Mouse (Mus musculus): Measurements from ENCODE around the gene Slc25a10. TPM values are rescaled to one million over a fixed set of nuclear protein-coding genes. Genes with fewer than 3 reads are reported as not detected.
A peak's percentile ranks its signal among the peaks of the same experiment; 100 is the strongest.

The Slc25a10 gene
- 47.3 and 53.6 TPM in 2 replicates for polyA plus RNA-seq (2015; fragmentation: Nextera tagmentation; extraction: Ambion mirVana)

GRCm38 (mm10) chr11:120491317-120492023 lies at the start of gene Slc25a10:
TSS of gene Slc25a10 (plus strand) at chr11:120491840.
- Histone ChIP-seq H3K9ac (peak within 1 kb of the TSS; percentile 80), H3K27ac (replicated peaks) (peak within 1 kb of the TSS; percentile 85), H3K36me3 (peaks cover 44% of the 10 kb centered on the region), H3K9me3 (replicated peaks) (no peaks in the 10 kb centered on the region), H3K4me3 (replicated peaks) (peak within 1 kb of the TSS; percentile 95), H3K27me3 (no peaks in the 10 kb centered on the region), H3K4me1 (peaks cover 37% of the 10 kb centered on the region), H3K4me2 (replicated peaks) (peak within 1 kb of the TSS; percentile 96)
- peak; percentile 86 for ATAC-seq (ENCODE audit: insufficient number of reproducible peaks, low FRiP score, low TSS enrichment, low read depth)
- WGBS = under 1% methylated on average over 35 of the region's 35 CpGs

GRCm38 (mm10) chr11:120442344-120442743 lies 49.3 kb upstream of the Slc25a10 start, which contains the start of gene Tspan10:
TSS of gene Tspan10 (plus strand) at chr11:120442644.
- no peak within 1 kb of the TSS for H3K9ac ChIP-seq
- 86% methylated on average over 3 of the region's 3 CpGs for WGBS
- no peak for ATAC-seq (ENCODE audit: insufficient number of reproducible peaks, low FRiP score, low TSS enrichment, low read depth)
- no peak within 1 kb of the TSS for H3K4me2 ChIP-seq (replicated peaks)
- H3K27ac ChIP-seq (replicated peaks) = no peak within 1 kb of the TSS
- no peaks in the 10 kb centered on the region for H3K27me3 ChIP-seq
- H3K4me1 ChIP-seq = no peaks in the 10 kb centered on the region
- H3K9me3 ChIP-seq (replicated peaks) = no peaks in the 10 kb centered on the region
- no peaks in the 10 kb centered on the region for H3K36me3 ChIP-seq
- H3K4me3 ChIP-seq (replicated peaks) = no peak within 1 kb of the TSS

GRCm38 (mm10) chr11:120442765-120443280 lies 48.8 kb upstream of the Slc25a10 start:
- Histone ChIP-seq H3K4me3 (replicated peaks) (no peak overlapping the region), H3K9me3 (replicated peaks) (no peaks in the 10 kb centered on the region), H3K4me2 (replicated peaks) (no peak overlapping the region), H3K27ac (replicated peaks) (no peak overlapping the region), H3K4me1 (no peaks in the 10 kb centered on the region), H3K9ac (no peak overlapping the region), H3K36me3 (no peaks in the 10 kb centered on the region), H3K27me3 (no peaks in the 10 kb centered on the region)
- WGBS = 82% methylated on average over 3 of the region's 3 CpGs
- ATAC-seq (ENCODE audit: insufficient number of reproducible peaks, low FRiP score, low TSS enrichment, low read depth) = no peak

- H3K4me1 ChIP-seq = no peaks in the 10 kb centered on the region
- no peak overlapping the region for H3K9ac ChIP-seq
- no peak overlapping the region for H3K4me2 ChIP-seq (replicated peaks)
- ATAC-seq (ENCODE audit: insufficient number of reproducible peaks, low FRiP score, low TSS enrichment, low read depth) = no peak
- H3K4me3 ChIP-seq (replicated peaks) = no peak overlapping the region
- H3K27me3 ChIP-seq = no peaks in the 10 kb centered on the region
- no peaks in the 10 kb centered on the region for H3K36me3 ChIP-seq
- H3K27ac ChIP-seq (replicated peaks) = no peak overlapping the region
- no peaks in the 10 kb centered on the region for H3K9me3 ChIP-seq (replicated peaks)
- WGBS = 61% methylated on average over 6 of the region's 6 CpGs
These were observed 47.5 kb upstream of the Slc25a10 start for GRCm38 (mm10) chr11:120444106-120444505.

- ATAC-seq (ENCODE audit: insufficient number of reproducible peaks, low FRiP score, low TSS enrichment, low read depth) = no peak
- no peaks in the 10 kb centered on the region for H3K4me1 ChIP-seq
- no peak overlapping the region for H3K27ac ChIP-seq (replicated peaks)
- 75% methylated on average over 3 of the region's 3 CpGs for WGBS
- H3K36me3 ChIP-seq = no peaks in the 10 kb centered on the region
- H3K4me3 ChIP-seq (replicated peaks) = no peak overlapping the region
- H3K27me3 ChIP-seq = no peaks in the 10 kb centered on the region
- no peaks in the 10 kb centered on the region for H3K9me3 ChIP-seq (replicated peaks)
- no peak overlapping the region for H3K4me2 ChIP-seq (replicated peaks)
- no peak overlapping the region for H3K9ac ChIP-seq
These were observed 46.2 kb upstream of the Slc25a10 start for GRCm38 (mm10) chr11:120445475-120445874.

- no peaks in the 10 kb centered on the region for H3K36me3 ChIP-seq
- no peaks in the 10 kb centered on the region for H3K9me3 ChIP-seq (replicated peaks)
- 61% methylated on average over 7 of the region's 7 CpGs for WGBS
- ATAC-seq (ENCODE audit: insufficient number of reproducible peaks, low FRiP score, low TSS enrichment, low read depth) = no peak
- no peaks in the 10 kb centered on the region for H3K4me1 ChIP-seq
- no peak overlapping the region for H3K9ac ChIP-seq
- no peak overlapping the region for H3K27ac ChIP-seq (replicated peaks)
- H3K4me2 ChIP-seq (replicated peaks) = no peak overlapping the region
- no peaks in the 10 kb centered on the region for H3K27me3 ChIP-seq
- no peak overlapping the region for H3K4me3 ChIP-seq (replicated peaks)
These were observed 44.5 kb upstream of the Slc25a10 start for GRCm38 (mm10) chr11:120447179-120447578.

- H3K27ac ChIP-seq (replicated peaks) = no peak overlapping the region
- H3K4me1 ChIP-seq = peaks cover 11% of the 10 kb centered on the region; the same call in 1 of the 2 replicates
- no peak overlapping the region for H3K9ac ChIP-seq
- no peaks in the 10 kb centered on the region for H3K27me3 ChIP-seq
- WGBS = 71% methylated on average over 3 of the region's 3 CpGs
- no peaks in the 10 kb centered on the region for H3K9me3 ChIP-seq (replicated peaks)
- ATAC-seq (ENCODE audit: insufficient number of reproducible peaks, low FRiP score, low TSS enrichment, low read depth) = no peak
- H3K36me3 ChIP-seq = 0 out of 2 replicates have a peak, but pooled peaks cover 4% of the 10 kb centered on the region
- no peak overlapping the region for H3K4me2 ChIP-seq (replicated peaks)
- H3K4me3 ChIP-seq (replicated peaks) = no peak overlapping the region
These were observed 39.4 kb upstream of the Slc25a10 start for GRCm38 (mm10) chr11:120452246-120452645.

GRCm38 (mm10) chr11:120453306-120453705 lies 38.3 kb upstream of the Slc25a10 start, which contains the start of gene Pde6g:
TSS of gene Pde6g (minus strand) at chr11:120453500.
- H3K4me1 ChIP-seq = peaks cover 12% of the 10 kb centered on the region; the same call in 1 of the 2 replicates
- no peaks in the 10 kb centered on the region for H3K27me3 ChIP-seq
- WGBS = 90% methylated on average over 4 of the region's 4 CpGs
- ATAC-seq (ENCODE audit: insufficient number of reproducible peaks, low FRiP score, low TSS enrichment, low read depth) = no peak
- no peak within 1 kb of the TSS for H3K4me2 ChIP-seq (replicated peaks)
- H3K36me3 ChIP-seq = 0 out of 2 replicates have a peak, but pooled peaks cover 4% of the 10 kb centered on the region
- H3K9ac ChIP-seq = no peak within 1 kb of the TSS
- H3K9me3 ChIP-seq (replicated peaks) = no peaks in the 10 kb centered on the region
- no peak within 1 kb of the TSS for H3K4me3 ChIP-seq (replicated peaks)
- no peak within 1 kb of the TSS for H3K27ac ChIP-seq (replicated peaks)

- Histone ChIP-seq H3K27me3 (no peaks in the 10 kb centered on the region), H3K27ac (replicated peaks) (no peak overlapping the region), H3K36me3 (peaks cover 10% of the 10 kb centered on the region), H3K4me2 (replicated peaks) (no peak overlapping the region), H3K9ac (no peak overlapping the region), H3K4me1 (peaks cover 24% of the 10 kb centered on the region), H3K9me3 (replicated peaks) (no peaks in the 10 kb centered on the region), H3K4me3 (replicated peaks) (no peak overlapping the region)
- WGBS = 89% methylated on average over 4 of the region's 4 CpGs
- no peak for ATAC-seq (ENCODE audit: insufficient number of reproducible peaks, low FRiP score, low TSS enrichment, low read depth)
These were observed 36.7 kb upstream of the Slc25a10 start for GRCm38 (mm10) chr11:120454965-120455364.

GRCm38 (mm10) chr11:120455413-120455812 lies 36.2 kb upstream of the Slc25a10 start:
- H3K4me2 ChIP-seq (replicated peaks) = no peak overlapping the region
- 93% methylated on average over 7 of the region's 7 CpGs for whole genome bisulfite sequencing
- no peak for ATAC-seq (ENCODE audit: insufficient number of reproducible peaks, low FRiP score, low TSS enrichment, low read depth)

GRCm38 (mm10) chr11:120457370-120457769 lies 34.3 kb upstream of the Slc25a10 start:
- WGBS = 29% methylated on average over 14 of the region's 14 CpGs
- Histone ChIP-seq H3K9me3 (replicated peaks) (no peaks in the 10 kb centered on the region), H3K9ac (peak overlapping the region; percentile 96), H3K27me3 (no peaks in the 10 kb centered on the region), H3K4me2 (replicated peaks) (peak overlapping the region; percentile 75), H3K4me3 (replicated peaks) (peak overlapping the region; percentile 95), H3K36me3 (peaks cover 31% of the 10 kb centered on the region), H3K4me1 (peaks cover 24% of the 10 kb centered on the region), H3K27ac (replicated peaks) (peak overlapping the region; percentile 82)
- ATAC-seq (ENCODE audit: insufficient number of reproducible peaks, low FRiP score, low TSS enrichment, low read depth) = no peak

More at GRCm38 (mm10) chr11:120455413-120455812, 36.2 kb upstream of the Slc25a10 start:
- Histone ChIP-seq H3K27ac (replicated peaks) (no peak overlapping the region), H3K4me1 (peaks cover 24% of the 10 kb centered on the region), H3K9ac (no peak overlapping the region), H3K27me3 (no peaks in the 10 kb centered on the region), H3K9me3 (replicated peaks) (no peaks in the 10 kb centered on the region), H3K36me3 (peaks cover 13% of the 10 kb centered on the region), H3K4me3 (replicated peaks) (no peak overlapping the region)
